In genomic region chr14:77576411-77576810, GRCm38 (mm10) we compare ENCODE assay signal across 26 mouse cellular contexts.
DNase-seq lines count a peak whose midpoint lies in the region; ATAC-seq and TF ChIP-seq lines count a peak whose summit lies in the region.
"Had no signal": no experiment of that assay in that cellular context is flagged by ENCODE, and none has a peak within 500 bp of the region (broad histone marks: within the 10 kb centered on the region; RNA-seq: fewer than 3 reads in every experiment).

No protein-coding gene starts in this region.

- 86% methylated on average over 5 of the region's 5 CpGs for WGBS in forebrain, embryonic 13.5 days
- 54% methylated on average over 5 of the region's 5 CpGs for WGBS in forebrain, postnatal 0 days
- 62% methylated on average over 5 of the region's 5 CpGs for WGBS in forebrain, embryonic 16.5 days
- WGBS in forebrain, embryonic 11.5 days = 89% methylated on average over 5 of the region's 5 CpGs
- 83% methylated on average over 5 of the region's 5 CpGs for WGBS in midbrain, embryonic 11.5 days
- WGBS in midbrain, embryonic 16.5 days = 79% methylated on average over 5 of the region's 5 CpGs

- no peaks in the 10 kb centered on the region for H3K9me3 ChIP-seq in forebrain, embryonic 13.5 days (replicated peaks)
- no peaks in the 10 kb centered on the region for H3K9me3 ChIP-seq in forebrain, postnatal 0 days (ENCODE audit: low read length)
- H3K9me3 ChIP-seq in forebrain, embryonic 16.5 days (ENCODE audit: control insufficient read depth, low read length) = no peaks in the 10 kb centered on the region
- H3K9me3 ChIP-seq in forebrain, embryonic 11.5 days (ENCODE audit: control insufficient read depth, low read length) = no peaks in the 10 kb centered on the region
- H3K9me3 ChIP-seq in midbrain, embryonic 11.5 days (ENCODE audit: control insufficient read depth, low read length) = no peaks in the 10 kb centered on the region
- no peaks in the 10 kb centered on the region for H3K9me3 ChIP-seq in midbrain, embryonic 16.5 days (replicated peaks; ENCODE audit: control insufficient read depth, low read length, poor library complexity, severe bottlenecking)
- H3K9me3 ChIP-seq: embryonic facial prominence, embryonic 12.5 days; embryonic facial prominence, embryonic 15.5 days; heart, embryonic 10.5 days had no signal

- no peak overlapping the region for H3K4me3 ChIP-seq in forebrain, embryonic 13.5 days
- no peak overlapping the region for H3K4me3 ChIP-seq in forebrain, postnatal 0 days (ENCODE audit: low read depth, low read length)
- H3K4me3 ChIP-seq in forebrain, embryonic 16.5 days (replicated peaks; ENCODE audit: low read length) = no peak overlapping the region
- H3K4me3 ChIP-seq in forebrain, embryonic 11.5 days (ENCODE audit: low read depth, low read length) = no peak overlapping the region
- H3K4me3 ChIP-seq in midbrain, embryonic 11.5 days (ENCODE audit: low read depth, low read length) = no peak overlapping the region
- H3K4me3 ChIP-seq in midbrain, embryonic 16.5 days (ENCODE audit: low read depth, low read length) = no peak overlapping the region
- H3K4me3 ChIP-seq: embryonic facial prominence, embryonic 12.5 days; embryonic facial prominence, embryonic 15.5 days; heart, adult 2 months; heart, embryonic 10.5 days; heart, embryonic 13.5 days had no signal

- H3K27ac ChIP-seq in forebrain, embryonic 13.5 days = no peak overlapping the region
- H3K27ac ChIP-seq in forebrain, postnatal 0 days (ENCODE audit: low read depth, low read length) = no peak overlapping the region
- H3K27ac ChIP-seq in forebrain, embryonic 16.5 days (ENCODE audit: low read length) = no peak overlapping the region
- no peak overlapping the region for H3K27ac ChIP-seq in forebrain, embryonic 11.5 days (ENCODE audit: low read depth, low read length)
- H3K27ac ChIP-seq in midbrain, embryonic 11.5 days (ENCODE audit: low read depth, low read length) = no peak overlapping the region
- H3K27ac ChIP-seq in midbrain, embryonic 16.5 days (ENCODE audit: low read length) = no peak overlapping the region
- H3K27ac ChIP-seq: embryonic facial prominence, embryonic 12.5 days; embryonic facial prominence, embryonic 15.5 days; heart, adult 2 months; heart, embryonic 10.5 days; heart, embryonic 13.5 days; hindbrain, embryonic 14.5 days; hindbrain, postnatal 0 days had no signal

- H3K27me3 ChIP-seq in forebrain, embryonic 13.5 days = no peaks in the 10 kb centered on the region
- no peaks in the 10 kb centered on the region for H3K27me3 ChIP-seq in forebrain, postnatal 0 days (ENCODE audit: insufficient read depth, low read length)
- H3K27me3 ChIP-seq in forebrain, embryonic 16.5 days (replicated peaks; ENCODE audit: control insufficient read depth, insufficient read depth, low read length) = no peaks in the 10 kb centered on the region
- no peaks in the 10 kb centered on the region for H3K27me3 ChIP-seq in forebrain, embryonic 11.5 days (ENCODE audit: control insufficient read depth, insufficient read depth, low read length)
- H3K27me3 ChIP-seq in midbrain, embryonic 11.5 days (ENCODE audit: control insufficient read depth, insufficient read depth, low read length) = no peaks in the 10 kb centered on the region
- no peaks in the 10 kb centered on the region for H3K27me3 ChIP-seq in midbrain, embryonic 16.5 days (ENCODE audit: control insufficient read depth, insufficient read depth, low read depth, low read length)
- H3K27me3 ChIP-seq: embryonic facial prominence, embryonic 12.5 days; embryonic facial prominence, embryonic 15.5 days; heart, embryonic 13.5 days had no signal

- peak; percentile 37; the same call in 1 of the 2 replicates for ATAC-seq in forebrain, embryonic 13.5 days
- no peak for ATAC-seq in forebrain, postnatal 0 days
- peak; percentile 22; the same call in 1 of the 2 replicates for ATAC-seq in forebrain, embryonic 16.5 days
- ATAC-seq in forebrain, embryonic 11.5 days (replicated peaks; ENCODE audit: low FRiP score) = no peak
- ATAC-seq in midbrain, embryonic 11.5 days (ENCODE audit: low FRiP score) = no peak
- ATAC-seq in midbrain, embryonic 16.5 days = no peak
- ATAC-seq: activated CD4-positive, CD25-positive, alpha-beta regulatory T cell, adult 4 months; hindbrain, postnatal 0 days; inflammation-experienced regulatory T-cells, adult 6 months; intestine, embryonic 16.5 days had no signal

- no peak overlapping the region for H3K9ac ChIP-seq in forebrain, embryonic 13.5 days
- H3K9ac ChIP-seq in forebrain, postnatal 0 days = no peak overlapping the region
- no peak overlapping the region for H3K9ac ChIP-seq in forebrain, embryonic 16.5 days (replicated peaks; ENCODE audit: low read depth, low read length)
- H3K9ac ChIP-seq in forebrain, embryonic 11.5 days (ENCODE audit: low read length) = no peak overlapping the region
- no peak overlapping the region for H3K9ac ChIP-seq in midbrain, embryonic 11.5 days (ENCODE audit: low read length)
- H3K9ac ChIP-seq in midbrain, embryonic 16.5 days (ENCODE audit: low read depth, low read length) = no peak overlapping the region
- H3K9ac ChIP-seq: embryonic facial prominence, embryonic 12.5 days; embryonic facial prominence, embryonic 15.5 days; heart, embryonic 13.5 days; hindbrain, embryonic 14.5 days had no signal

- DNase-seq in forebrain, postnatal 0 days = no peak
- no peak for DNase-seq in forebrain, embryonic 11.5 days (ENCODE audit: low spot score)
- DNase-seq in midbrain, embryonic 11.5 days (ENCODE audit: low spot score, missing footprints) = peak; percentile 72
- DNase-seq: adrenal gland, adult 8-10 months; adrenal gland, postnatal 25 days; cerebellum, adult 11 months; cerebellum, adult 2 months; cerebellum, adult 9-11 months; cerebellum, postnatal 25 days; gastrocnemius, postnatal 10 days; gastrocnemius, postnatal 36 days; heart, adult 2 months; heart, postnatal 14 days; heart, postnatal 4 days had no signal

- no peaks in the 10 kb centered on the region for H3K36me3 ChIP-seq in forebrain, embryonic 13.5 days (ENCODE audit: poor library complexity, severe bottlenecking)
- no peaks in the 10 kb centered on the region for H3K36me3 ChIP-seq in forebrain, postnatal 0 days (ENCODE audit: insufficient read depth)
- H3K36me3 ChIP-seq in forebrain, embryonic 16.5 days (ENCODE audit: control insufficient read depth, insufficient read depth) = no peaks in the 10 kb centered on the region
- H3K36me3 ChIP-seq in forebrain, embryonic 11.5 days (ENCODE audit: control insufficient read depth, insufficient read depth, low read length) = no peaks in the 10 kb centered on the region
- H3K36me3 ChIP-seq in midbrain, embryonic 11.5 days (ENCODE audit: control insufficient read depth, insufficient read depth, low read length) = no peaks in the 10 kb centered on the region
- no peaks in the 10 kb centered on the region for H3K36me3 ChIP-seq in midbrain, embryonic 16.5 days (ENCODE audit: control insufficient read depth, insufficient read depth, low read length)
- H3K36me3 ChIP-seq: embryonic facial prominence, embryonic 12.5 days; embryonic facial prominence, embryonic 15.5 days; heart, embryonic 10.5 days; heart, embryonic 13.5 days had no signal

- TF ChIP-seq CTCF in forebrain, postnatal 0 days (IDR thresholded peaks at IDR 0.05; ENCODE audit: low read depth) = no peak

- H3K4me1 ChIP-seq in forebrain, embryonic 13.5 days = peaks cover 48% of the 10 kb centered on the region
- peaks cover 14% of the 10 kb centered on the region; the same call in 1 of the 2 replicates for H3K4me1 ChIP-seq in forebrain, postnatal 0 days (ENCODE audit: insufficient read depth)
- H3K4me1 ChIP-seq in forebrain, embryonic 16.5 days (replicated peaks; ENCODE audit: control insufficient read depth, insufficient read depth, low read length) = peaks cover 48% of the 10 kb centered on the region
- peaks cover 6% of the 10 kb centered on the region; the same call in 1 of the 2 replicates for H3K4me1 ChIP-seq in forebrain, embryonic 11.5 days (replicated peaks; ENCODE audit: control insufficient read depth, insufficient read depth, low read length)
- H3K4me1 ChIP-seq in midbrain, embryonic 11.5 days (ENCODE audit: control insufficient read depth, insufficient read depth, low read length) = peaks cover 6% of the 10 kb centered on the region; the same call in 1 of the 2 replicates
- H3K4me1 ChIP-seq in midbrain, embryonic 16.5 days (ENCODE audit: control insufficient read depth, insufficient read depth, low read length) = peaks cover 15% of the 10 kb centered on the region

- H3K4me2 ChIP-seq in forebrain, embryonic 13.5 days = no peak overlapping the region
- no peak overlapping the region for H3K4me2 ChIP-seq in forebrain, postnatal 0 days (ENCODE audit: low read depth)
- no peak overlapping the region for H3K4me2 ChIP-seq in forebrain, embryonic 16.5 days (ENCODE audit: low read length)
- H3K4me2 ChIP-seq in forebrain, embryonic 11.5 days (ENCODE audit: low read depth, low read length, severe bottlenecking) = no peak overlapping the region
- H3K4me2 ChIP-seq in midbrain, embryonic 11.5 days = no peak overlapping the region
- H3K4me2 ChIP-seq in midbrain, embryonic 16.5 days (ENCODE audit: low read length) = no peak overlapping the region
- H3K4me2 ChIP-seq: embryonic facial prominence, embryonic 12.5 days; embryonic facial prominence, embryonic 15.5 days; heart, embryonic 13.5 days; hindbrain, embryonic 14.5 days had no signal

Comparison
In these comparisons a context has a peak if more than half of its experiments do, and no peak if none do; other contexts are left out.
1. ATAC-seq: peak in forebrain, embryonic 13.5 days (single experiment) and forebrain, embryonic 16.5 days (single experiment); none in forebrain, postnatal 0 days (single experiment), forebrain, embryonic 11.5 days (single experiment), midbrain, embryonic 11.5 days (single experiment) and midbrain, embryonic 16.5 days (single experiment).